Mouse (Mus musculus) hindbrain, embryonic 14.5 days (tissue): Measurements from ENCODE around the gene Smim9. TPM values are rescaled to one million over a fixed set of nuclear protein-coding genes. Genes with fewer than 3 reads are reported as not detected.
A peak's percentile ranks its signal among the peaks of the same experiment; 100 is the strongest.
"Not testable (repeated sequence)": the region's sequence is repeated elsewhere in the genome, so short reads cannot be mapped to it uniquely, and the experiment has no call there.

ENCODE experiments used
- ATAC-seq: fragments of 200-750 bp; cut with Nextera tagmentation; 2 replicates; pipeline ENCODE4 v1.8.0; 2017; ENCODE audit warnings: moderate number of reproducible peaks, mild to moderate bottlenecking, moderate TSS enrichment, moderate library complexity; ENCODE audit not compliant: low FRiP score
- DNase-seq: peaks from one replicate; pipeline ENCODE4 v3.0.0-alpha.2; 2015; ENCODE audit warnings: low spot score
- H3K27ac ChIP-seq: fragments of 300-500 bp; sonication (generic); 2 replicates; pipeline ENCODE4 v1.5.1; 2014; ENCODE audit warnings: mild to moderate bottlenecking, moderate library complexity
- H3K27me3 ChIP-seq: fragments of 300-500 bp; sonication (generic); 2 replicates; pipeline ENCODE4 v1.6.1; 2014; ENCODE audit warnings: mild to moderate bottlenecking, low read length, mixed read lengths; ENCODE audit not compliant: control insufficient read depth, insufficient read depth
- H3K36me3 ChIP-seq: fragments of 300-500 bp; sonication (generic); replicated peaks from 2 replicates; pipeline ENCODE4 v1.6.1; 2014; ENCODE audit not compliant: control insufficient read depth, insufficient read depth
- H3K4me1 ChIP-seq: fragments of 300-500 bp; sonication (generic); replicated peaks from 2 replicates; pipeline ENCODE4 v1.6.1; 2014; ENCODE audit warnings: antibody characterized with exemption, low read length, mixed read lengths; ENCODE audit not compliant: control insufficient read depth, insufficient read depth
- H3K4me2 ChIP-seq: fragments of 300-500 bp; sonication (generic); replicated peaks from 2 replicates; pipeline ENCODE4 v1.6.1; 2014; ENCODE audit warnings: mild to moderate bottlenecking, moderate library complexity
- H3K4me3 ChIP-seq: fragments of 300-500 bp; sonication (generic); replicated peaks from 2 replicates; pipeline ENCODE4 v1.5.1; 2014; ENCODE audit warnings: mild to moderate bottlenecking, low read length
- H3K9ac ChIP-seq: fragments of 300-500 bp; sonication (generic); 2 replicates; pipeline ENCODE4 v1.6.1; 2014
- H3K9me3 ChIP-seq: fragments of 300-500 bp; sonication (generic); 2 replicates; pipeline ENCODE4 v1.6.1; 2016; ENCODE audit warnings: low read length; ENCODE audit not compliant: control insufficient read depth
- WGBS: fragments of 180-500 bp; shearing (Covaris S2); extraction: QIAGEN DNeasy Blood & Tissue Kit; methylation state at CpG from one replicate; pipeline ENCODE4 v1.1.7; 2014; 5-methylcytosine and 5-hydroxymethylcytosine counted together
- polyA plus RNA-seq: library from polyadenylated mRNA; unstranded; fragments of >200 nt; fragmentation: Nextera tagmentation; extraction: Ambion mirVana; gene quantifications from 2 replicates; pipeline ENCODE4 v1.2.1, GENCODE M21; 2014

Gene Smim9
- polyA plus RNA-seq = not detected in 2 replicates

- Histone ChIP-seq H3K27ac (no peak within 1 kb of the TSS), H3K27me3 (no peaks in the 10 kb centered on the region), H3K4me3 (no peak within 1 kb of the TSS), H3K4me1 (no peaks in the 10 kb centered on the region), H3K9me3 (no peaks in the 10 kb centered on the region), H3K9ac (no peak within 1 kb of the TSS), H3K36me3 (no peaks in the 10 kb centered on the region), H3K4me2 (no peak within 1 kb of the TSS)
- 87% methylated on average over 1 of the region's 1 CpGs for WGBS
- DNase-seq (no peak), ATAC-seq (no peak)
These were observed at the start of gene Smim9 for GRCm38 (mm10) chrX:75163670-75164069. TSS of gene Smim9 (minus strand) at chrX:75163770.

GRCm38 (mm10) chrX:75155576-75156243 lies 7.9 kb downstream of the Smim9 start:
- H3K9me3 ChIP-seq = no peaks in the 10 kb centered on the region
- peak overlapping the region; percentile 36; the same call in 1 of the 2 replicates for H3K9ac ChIP-seq
- peak overlapping the region; percentile 40 for H3K4me3 ChIP-seq
- H3K4me1 ChIP-seq = no peaks in the 10 kb centered on the region
- no peaks in the 10 kb centered on the region for H3K27me3 ChIP-seq
- 32% methylated on average over 44 of the region's 49 CpGs for WGBS
- H3K27ac ChIP-seq = no peak overlapping the region
- peak overlapping the region; percentile 64 for H3K4me2 ChIP-seq
- DNase-seq (no peak), ATAC-seq (peak; percentile 55; the same call in 1 of the 2 replicates)
- no peaks in the 10 kb centered on the region for H3K36me3 ChIP-seq

- no peak overlapping the region for H3K27ac ChIP-seq
- WGBS = 50% methylated on average over 1 of the region's 1 CpGs
These were observed 11.3 kb downstream of the Smim9 start for GRCm38 (mm10) chrX:75152249-75152648.

GRCm38 (mm10) chrX:75150304-75150703 lies 13.3 kb downstream of the Smim9 start:
- DNase-seq (no peak), ATAC-seq (no peak)
- Histone ChIP-seq H3K9me3 (no peaks in the 10 kb centered on the region), H3K36me3 (no peaks in the 10 kb centered on the region), H3K4me2 (no peak overlapping the region), H3K27ac (no peak overlapping the region), H3K9ac (no peak overlapping the region), H3K4me3 (no peak overlapping the region), H3K4me1 (no peaks in the 10 kb centered on the region), H3K27me3 (no peaks in the 10 kb centered on the region)
- WGBS = 80% methylated on average over 2 of the region's 2 CpGs

More at GRCm38 (mm10) chrX:75152249-75152648, 11.3 kb downstream of the Smim9 start:
- Histone ChIP-seq H3K4me2 (no peak overlapping the region), H3K4me3 (no peak overlapping the region), H3K36me3 (no peaks in the 10 kb centered on the region), H3K27me3 (no peaks in the 10 kb centered on the region), H3K9me3 (no peaks in the 10 kb centered on the region), H3K9ac (no peak overlapping the region), H3K4me1 (no peaks in the 10 kb centered on the region)
- DNase-seq (no peak), ATAC-seq (no peak)

- H3K9me3 ChIP-seq = no peaks in the 10 kb centered on the region
- 86% methylated on average over 4 of the region's 4 CpGs for WGBS
- no peak overlapping the region for H3K4me3 ChIP-seq
- H3K4me1 ChIP-seq = no peaks in the 10 kb centered on the region
- H3K4me2 ChIP-seq = no peak overlapping the region
- no peaks in the 10 kb centered on the region for H3K36me3 ChIP-seq
- ATAC-seq (no peak), DNase-seq (no peak)
- H3K27me3 ChIP-seq = no peaks in the 10 kb centered on the region
- no peak overlapping the region for H3K9ac ChIP-seq
- no peak overlapping the region for H3K27ac ChIP-seq
These were observed 15.2 kb downstream of the Smim9 start for GRCm38 (mm10) chrX:75148414-75148813.

- H3K4me2 ChIP-seq = peak overlapping the region; percentile 55
- H3K36me3 ChIP-seq, H3K27me3 ChIP-seq, DNase-seq, H3K9me3 ChIP-seq, H3K27ac ChIP-seq, H3K4me1 ChIP-seq: not testable (repeated sequence)
- peak overlapping the region; percentile 31 for H3K4me3 ChIP-seq
- WGBS = 30% methylated on average over 21 of the region's 42 CpGs
- peak; percentile 31; the same call in 1 of the 2 replicates for ATAC-seq
- peak overlapping the region; percentile 46; the same call in 1 of the 2 replicates for H3K9ac ChIP-seq
These were observed 20.4 kb downstream of the Smim9 start for GRCm38 (mm10) chrX:75143124-75143555.

GRCm38 (mm10) chrX:75138182-75138581 lies 25.4 kb downstream of the Smim9 start:
- Histone ChIP-seq H3K4me2 (no peak overlapping the region), H3K9ac (no peak overlapping the region), H3K4me3 (no peak overlapping the region), H3K9me3 (no peaks in the 10 kb centered on the region), H3K4me1 (no peaks in the 10 kb centered on the region), H3K36me3 (no peaks in the 10 kb centered on the region), H3K27ac (no peak overlapping the region), H3K27me3 (no peaks in the 10 kb centered on the region)
- no peak for ATAC-seq
- WGBS = 87% methylated on average over 2 of the region's 2 CpGs
- no peak for DNase-seq

- no peak overlapping the region for H3K27ac ChIP-seq
- 83% methylated on average over 2 of the region's 2 CpGs for WGBS
- DNase-seq (no peak), ATAC-seq (no peak)
- H3K27me3 ChIP-seq = no peaks in the 10 kb centered on the region
- H3K9ac ChIP-seq = no peak overlapping the region
- no peak overlapping the region for H3K4me2 ChIP-seq
- H3K4me1 ChIP-seq = no peaks in the 10 kb centered on the region
- H3K4me3 ChIP-seq = no peak overlapping the region
- no peaks in the 10 kb centered on the region for H3K9me3 ChIP-seq
- no peaks in the 10 kb centered on the region for H3K36me3 ChIP-seq
These were observed 25.8 kb downstream of the Smim9 start for GRCm38 (mm10) chrX:75137729-75138128.

GRCm38 (mm10) chrX:75136938-75137337 lies 26.6 kb downstream of the Smim9 start:
- Histone ChIP-seq H3K27me3 (no peaks in the 10 kb centered on the region), H3K27ac (no peak overlapping the region), H3K9ac (no peak overlapping the region), H3K9me3 (no peaks in the 10 kb centered on the region), H3K36me3 (no peaks in the 10 kb centered on the region), H3K4me3 (no peak overlapping the region), H3K4me2 (no peak overlapping the region), H3K4me1 (no peaks in the 10 kb centered on the region)
- DNase-seq = no peak
- no peak for ATAC-seq
